Mouse (Mus musculus): Measurements from ENCODE around the gene Hist2h2be.
"Not testable (repeated sequence)": the region's sequence is repeated elsewhere in the genome, so short reads cannot be mapped to it uniquely, and the experiment has no call there.

Gene Hist2h2be

DNA sequence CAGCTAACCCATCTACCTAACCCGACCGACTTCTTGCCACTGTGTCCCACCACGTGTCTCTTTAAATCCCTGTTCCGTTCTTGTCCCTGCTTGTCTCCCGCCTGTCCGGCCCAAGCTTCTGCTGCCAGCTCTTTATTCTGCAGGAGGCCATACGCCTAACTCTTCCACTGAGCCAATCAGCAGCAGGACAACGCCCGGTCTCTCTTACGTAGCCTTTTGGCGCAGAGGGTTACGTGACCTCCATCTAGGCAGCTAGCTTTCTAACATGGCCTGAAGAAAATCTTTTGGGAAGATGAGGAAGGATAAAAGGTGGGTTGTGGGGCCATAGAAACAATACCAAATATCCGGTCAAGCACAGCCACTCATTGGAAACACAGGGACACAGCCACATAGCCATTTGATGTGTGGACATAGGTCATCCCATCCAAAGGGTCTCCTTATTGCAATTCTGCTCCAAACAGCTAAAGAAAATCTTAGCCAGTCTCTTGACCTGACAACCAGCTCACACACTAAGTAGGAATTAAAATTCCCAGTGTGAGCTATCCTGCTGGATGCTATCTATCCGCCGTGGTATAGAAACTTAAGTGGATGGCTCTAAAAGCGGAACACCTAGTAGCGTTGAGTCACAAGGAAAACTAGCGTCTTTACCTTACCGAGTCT lies 41.4 kb downstream of the Hist2h2be start:
- peak; percentile 97 for DNase-seq (ENCODE audit: low read depth, low spot score)

- DNase-seq (ENCODE audit: low read depth, low spot score), result peak; percentile 99
These were observed 42.1 kb downstream of the Hist2h2be start, which contains the start of gene Hist2h4 for GRCm38 (mm10) chr3:96262979-96263550. Hist2h4 (minus strand) TSS chr3:96263311.

GRCm38 (mm10) chr3:96263558-96264403 lies 42.9 kb downstream of the Hist2h2be start:
- DNase-seq (ENCODE audit: low read depth, low spot score), result peak; percentile 77

- DNase-seq (ENCODE audit: low read depth, low spot score), result peak; percentile 47
These were observed 43.6 kb downstream of the Hist2h2be start for GRCm38 (mm10) chr3:96264404-96264949.

DNA sequence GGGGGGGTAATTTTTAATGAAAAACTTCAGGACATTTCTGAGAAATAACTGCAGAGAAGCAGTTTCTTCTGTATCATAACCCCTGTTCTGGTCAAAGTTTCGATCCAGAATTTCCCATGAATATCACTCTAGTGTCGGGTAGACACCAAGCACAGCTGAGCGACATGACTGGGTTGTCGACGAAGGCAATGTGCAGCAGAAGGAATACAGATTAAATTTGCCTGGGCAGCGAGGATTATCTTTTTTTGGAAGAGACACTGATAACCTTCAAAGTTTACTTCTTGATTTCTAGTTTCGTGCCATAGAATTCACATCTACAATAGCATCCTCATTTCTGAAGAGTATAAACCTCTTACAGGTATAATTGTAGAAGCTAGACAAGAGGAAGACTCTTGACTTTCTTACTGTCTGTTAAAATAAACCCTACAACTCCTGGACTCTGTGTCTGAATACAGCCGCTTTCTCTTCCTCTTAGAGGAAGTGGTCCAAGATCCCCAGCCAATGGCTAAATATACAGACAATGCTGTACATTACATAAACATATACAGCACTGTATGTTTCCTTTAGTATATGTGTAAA lies 45.3 kb downstream of the Hist2h2be start:
- DNase-seq (ENCODE audit: low read depth, low spot score), result no peak

- no peak for DNase-seq (ENCODE audit: low read depth, low spot score)
These were observed 46.6 kb downstream of the Hist2h2be start for GRCm38 (mm10) chr3:96267541-96267940.

DNA sequence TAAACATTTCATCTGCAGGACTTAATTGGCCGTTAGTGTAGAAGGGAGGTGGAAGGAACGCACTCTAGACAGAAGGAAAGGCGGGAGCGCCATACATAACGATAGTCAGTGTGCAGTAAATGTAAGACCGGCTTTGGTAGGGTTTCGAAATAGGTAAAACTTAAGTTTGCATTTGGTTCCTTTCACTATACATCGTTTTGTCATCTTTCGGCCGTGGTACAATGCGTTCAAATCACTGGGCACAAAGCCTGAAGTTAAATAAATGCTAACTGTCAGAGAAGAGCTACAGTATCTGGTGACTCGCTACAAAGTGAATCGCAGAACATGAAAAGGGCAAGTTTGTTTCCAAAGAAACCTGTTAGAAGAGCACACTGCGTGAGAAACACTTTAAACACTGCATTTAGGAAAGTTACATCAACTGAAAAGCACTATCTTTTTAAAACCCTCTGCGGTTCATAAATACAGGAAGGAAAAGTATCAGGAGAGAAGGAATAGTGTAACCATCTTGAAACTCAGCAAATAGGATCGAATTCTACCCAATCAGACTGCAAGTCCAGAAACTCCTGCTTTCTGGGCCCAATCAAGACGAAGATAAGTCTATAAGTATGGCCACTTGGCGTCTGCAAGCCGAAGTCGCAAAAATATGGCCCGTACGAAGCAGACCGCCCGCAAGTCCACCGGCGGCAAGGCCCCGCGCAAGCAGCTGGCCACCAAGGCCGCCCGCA lies 47.3 kb downstream of the Hist2h2be start, which contains the start of gene Hist2h3b:
Gene Hist2h3b (plus strand): TSS at position 604 of the 725 bp plus-strand sequence.
- DNase-seq (ENCODE audit: low read depth, low spot score), result peak; percentile 92

DNA sequence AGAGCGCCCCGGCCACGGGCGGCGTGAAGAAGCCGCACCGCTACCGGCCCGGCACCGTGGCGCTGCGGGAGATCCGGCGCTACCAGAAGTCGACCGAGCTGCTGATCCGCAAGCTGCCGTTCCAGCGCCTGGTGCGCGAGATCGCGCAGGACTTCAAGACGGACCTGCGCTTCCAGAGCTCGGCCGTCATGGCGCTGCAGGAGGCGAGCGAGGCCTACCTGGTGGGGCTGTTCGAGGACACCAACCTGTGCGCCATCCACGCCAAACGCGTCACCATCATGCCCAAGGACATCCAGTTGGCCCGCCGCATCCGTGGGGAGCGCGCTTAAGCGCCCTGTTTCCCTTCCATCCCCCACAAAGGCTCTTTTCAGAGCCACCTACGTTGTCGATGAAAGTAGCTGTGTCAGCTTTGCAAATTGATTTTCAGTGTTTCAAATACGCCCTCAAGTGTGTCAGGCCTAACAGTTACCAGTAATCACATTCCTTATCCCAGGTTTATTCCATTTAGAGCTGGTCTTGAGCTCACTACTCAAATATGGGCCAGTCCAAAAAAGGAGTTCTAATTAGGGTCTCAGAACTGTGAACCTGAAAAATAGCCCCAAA lies 48.0 kb downstream of the Hist2h2be start:
- DNase-seq (ENCODE audit: low read depth, low spot score), result not testable (repeated sequence)

DNA sequence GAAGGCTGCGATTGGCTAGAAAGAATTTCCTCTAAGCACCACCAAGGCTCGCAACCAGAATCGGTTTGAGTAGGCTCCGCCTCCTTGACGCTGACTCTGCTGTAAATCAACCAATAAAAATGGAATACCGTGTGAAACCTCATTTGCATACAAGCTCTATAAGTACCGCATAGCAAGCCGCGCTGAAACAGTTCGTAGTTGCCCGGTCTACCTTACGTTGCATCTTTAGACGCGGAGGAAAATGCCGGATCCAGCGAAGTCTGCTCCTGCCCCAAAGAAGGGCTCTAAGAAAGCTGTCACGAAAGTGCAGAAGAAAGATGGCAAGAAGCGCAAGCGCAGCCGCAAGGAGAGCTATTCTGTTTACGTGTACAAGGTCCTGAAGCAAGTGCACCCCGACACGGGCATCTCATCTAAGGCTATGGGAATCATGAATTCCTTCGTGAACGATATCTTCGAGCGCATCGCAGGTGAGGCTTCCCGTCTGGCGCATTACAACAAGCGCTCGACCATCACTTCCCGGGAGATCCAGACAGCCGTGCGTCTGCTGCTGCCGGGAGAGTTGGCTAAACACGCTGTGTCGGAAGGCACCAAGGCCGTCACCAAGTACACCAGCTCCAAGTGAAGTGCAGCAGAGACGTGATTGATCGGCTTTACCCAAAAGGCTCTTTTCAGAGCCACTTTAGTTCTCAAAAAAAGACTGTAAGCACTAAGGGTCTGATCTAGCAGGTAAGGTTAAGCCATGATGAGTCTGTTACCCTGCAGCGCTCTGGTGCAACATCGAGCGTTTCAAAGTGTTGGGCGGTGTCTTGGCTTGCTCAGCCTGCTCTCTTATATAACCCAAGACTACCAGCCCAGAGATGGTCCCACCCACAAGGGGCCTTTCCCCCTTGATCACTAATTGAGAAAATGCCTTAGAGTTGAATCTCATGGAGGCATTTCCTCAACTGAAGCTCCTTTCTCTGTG lies 48.9 kb downstream of the Hist2h2be start, which contains the start of gene Hist2h2bb:
Gene Hist2h2bb (plus strand): TSS at position 242 of the 964 bp plus-strand sequence.
- peak; percentile 99 for DNase-seq (ENCODE audit: low read depth, low spot score)
